Mouse (Mus musculus) monocyte, adult 5-6 weeks (primary cell): ENCODE results near the gene Dapl1. TPM values are rescaled to one million over a fixed set of nuclear protein-coding genes. Genes with fewer than 3 reads are reported as not detected.

ENCODE experiments used
- ATAC-seq: fragments of 153-309, 156-312 bp; replicated peaks from 2 replicates; pipeline ENCODE4 v1.8.0; 2017; ENCODE audit warnings: mild to moderate bottlenecking; ENCODE audit not compliant: low TSS enrichment, insufficient number of reproducible peaks, severe bottlenecking, poor library complexity, low FRiP score
- total RNA-seq: library from RNA; stranded (forward); fragments of 200-1000, 200-491, 200-594 nt; gene quantifications from 3 replicates; pipeline ENCODE4 v1.2.3, GENCODE M21; 2017

Dapl1 gene
- total RNA-seq = 1.6 TPM in 1 of 3 replicates, not detected in the others

DNA sequence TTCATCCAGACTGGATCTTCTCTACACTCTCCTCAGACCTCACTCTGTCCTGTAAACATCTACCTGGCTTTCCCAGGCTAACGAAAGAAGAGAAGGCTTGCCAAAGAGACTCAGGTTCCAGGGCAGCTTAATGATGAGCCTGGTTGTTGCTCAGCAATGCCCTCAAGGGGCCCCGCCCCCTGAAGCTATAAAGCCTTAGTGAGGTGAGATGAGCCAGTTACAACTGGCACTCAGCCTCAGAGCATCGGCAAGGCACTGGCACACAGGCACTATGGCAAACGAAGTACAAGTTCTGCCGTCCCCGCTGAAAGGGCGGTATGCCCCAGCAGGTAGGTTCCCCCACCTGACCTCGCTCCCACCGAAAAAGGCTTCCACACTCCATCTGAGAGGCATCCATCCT lies at the start of gene Dapl1:
Dapl1 (plus strand) TSS at position 216 of the 400 bp plus-strand sequence.
- no peak for ATAC-seq

DNA sequence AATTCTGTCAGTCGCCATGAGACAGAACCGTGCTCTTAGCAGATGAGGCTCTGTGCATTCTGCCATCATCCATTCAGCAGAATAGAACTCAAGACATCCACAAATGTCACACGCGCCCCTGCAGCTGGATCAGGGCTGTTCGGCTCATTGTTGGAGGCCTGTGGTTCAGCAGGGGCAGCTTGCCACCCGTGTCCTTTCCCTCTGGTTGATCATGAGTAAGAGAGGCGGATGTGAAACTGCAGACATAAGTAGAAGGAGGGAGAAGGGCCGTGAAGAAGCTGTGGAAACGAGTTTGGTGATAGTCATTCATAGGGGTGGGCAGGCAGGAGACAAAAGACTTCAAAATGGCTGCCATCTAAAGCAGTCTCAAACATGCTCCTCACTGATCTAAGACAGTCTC lies 49.6 kb upstream of the Dapl1 start:
- no peak for ATAC-seq

DNA sequence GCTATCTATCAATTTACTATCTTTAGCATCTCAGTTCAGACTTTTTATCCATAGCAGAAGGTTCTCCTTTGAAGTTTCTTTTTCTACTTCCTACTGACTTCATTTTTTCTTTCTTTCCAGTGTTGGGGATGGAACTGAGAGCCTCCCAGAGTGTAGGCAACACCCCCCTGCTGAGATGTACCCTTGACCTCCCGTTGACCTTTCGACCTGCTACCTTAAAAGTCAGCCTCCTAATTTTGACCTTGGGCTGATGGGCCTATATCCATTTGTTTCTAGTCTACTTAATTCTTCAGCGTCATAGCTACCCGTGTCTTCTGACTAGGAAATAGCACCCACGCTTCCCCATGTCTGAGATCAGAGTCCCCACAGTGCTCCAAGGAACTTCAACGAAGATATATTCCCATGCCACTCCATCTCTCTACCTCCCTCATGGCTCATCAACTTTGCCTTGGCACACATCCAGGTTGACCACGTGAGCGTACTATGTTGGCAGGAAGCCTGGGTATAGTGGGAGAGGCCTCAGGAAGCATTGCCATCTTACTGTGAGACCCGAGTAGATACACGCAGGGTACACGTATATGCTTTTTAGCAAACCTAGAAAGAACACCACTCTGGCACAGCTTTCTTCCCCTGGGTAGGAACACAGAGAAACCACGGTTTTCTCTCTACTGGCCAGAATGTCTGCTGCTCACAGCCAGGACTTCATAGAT lies 46.6 kb upstream of the Dapl1 start:
- ATAC-seq = no peak

DNA sequence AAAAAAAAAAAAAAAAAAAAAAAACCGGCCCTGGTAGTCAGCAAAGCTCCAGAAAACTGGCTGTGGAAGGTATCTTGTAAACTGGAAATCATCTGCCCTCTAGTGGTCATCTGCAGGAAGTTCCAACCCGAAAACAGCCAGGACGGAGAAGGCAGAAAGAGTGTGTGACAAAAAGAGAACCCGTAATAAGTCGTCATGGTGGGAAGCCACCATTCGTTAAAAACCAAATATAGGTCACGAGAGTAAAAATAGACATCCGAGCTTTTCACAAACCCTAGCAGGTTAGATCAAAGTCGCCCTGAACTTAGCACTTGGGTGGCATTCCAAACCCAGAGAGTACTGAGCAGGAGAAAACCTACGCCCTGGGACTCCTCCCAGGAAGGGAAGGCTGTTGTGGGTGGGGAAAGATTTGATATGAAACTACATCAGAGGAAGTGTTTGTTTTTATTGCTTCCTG lies 45.9 kb upstream of the Dapl1 start:
- ATAC-seq = peak; percentile 72

DNA sequence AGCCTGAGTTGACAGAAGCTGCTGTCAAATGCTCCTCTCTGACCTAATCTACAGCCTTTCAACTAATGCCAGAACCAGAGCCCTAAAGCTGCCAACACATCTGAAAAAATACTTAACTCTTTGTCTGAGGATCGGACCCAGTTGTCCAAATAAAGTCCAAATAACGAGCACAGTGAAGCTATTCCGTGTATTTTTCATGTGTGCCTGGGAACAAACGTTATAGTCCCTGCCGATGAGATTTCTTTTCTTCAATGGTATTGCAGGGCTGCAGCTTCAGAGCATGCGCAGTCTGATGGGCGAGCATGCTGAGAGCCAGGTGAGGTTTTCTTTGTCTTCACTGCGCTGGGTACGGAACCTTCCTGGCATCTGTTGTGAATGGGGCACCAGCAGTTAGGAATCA lies 44.6 kb upstream of the Dapl1 start:
- no peak for ATAC-seq

DNA sequence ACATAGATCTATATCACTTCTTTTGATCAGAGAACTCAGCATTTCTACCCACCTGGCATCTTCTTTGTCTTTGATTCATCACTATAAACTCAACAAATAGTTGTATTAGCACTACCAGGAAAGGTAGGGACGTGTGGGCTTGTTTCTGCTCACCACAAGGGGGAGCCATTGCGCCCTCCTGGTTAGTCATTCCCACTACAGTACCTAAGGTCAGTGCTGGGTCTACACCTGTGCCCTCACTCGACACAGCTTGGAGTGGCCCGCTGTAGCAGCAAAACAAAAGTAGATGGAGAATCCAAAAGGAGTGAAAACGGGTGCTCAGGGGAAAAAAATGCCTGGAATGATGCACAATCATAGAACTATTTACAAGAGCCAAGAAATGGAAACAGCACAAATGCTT lies 44.0 kb upstream of the Dapl1 start:
- ATAC-seq = 0 out of 2 replicates have a peak, but pooled peaks have one; percentile 34

DNA sequence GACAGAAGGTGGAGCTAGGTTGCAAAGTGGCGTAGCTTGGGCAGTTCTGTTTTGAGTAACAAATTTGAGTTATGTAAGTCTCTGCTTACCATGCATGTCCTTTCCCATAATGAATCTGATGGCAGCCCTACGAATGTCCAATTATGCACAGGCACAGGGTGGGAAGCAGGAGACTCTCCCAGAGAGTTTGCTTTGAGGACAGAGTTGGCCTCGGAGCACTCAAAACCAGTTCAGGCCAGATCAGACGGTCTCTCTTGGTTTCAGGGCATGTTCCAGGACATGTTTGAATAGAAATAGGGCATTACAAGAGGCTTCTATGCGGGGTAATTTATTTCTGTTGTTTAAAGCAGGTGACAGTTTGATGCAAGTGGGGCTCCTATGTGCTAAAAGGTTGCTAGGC lies 42.8 kb upstream of the Dapl1 start:
- ATAC-seq = no peak

DNA sequence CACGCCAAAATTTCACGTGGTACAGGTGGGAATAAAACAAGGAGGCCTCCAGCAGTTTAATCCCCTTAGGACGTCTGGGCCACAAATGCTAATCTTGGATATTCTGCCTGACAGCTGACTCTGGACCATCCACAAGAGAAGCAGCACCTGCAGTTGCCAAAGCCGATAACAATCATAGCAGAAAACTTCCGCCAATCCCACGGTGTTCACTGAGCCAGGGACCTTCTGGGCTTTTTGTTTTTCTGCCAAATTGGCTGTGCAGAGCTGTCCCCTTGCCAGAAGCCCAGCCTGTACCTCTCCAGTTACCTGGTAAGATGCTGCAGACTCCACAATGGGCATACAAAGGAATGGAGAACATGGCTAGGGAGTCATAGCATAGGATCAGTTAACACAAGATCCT lies 37.8 kb upstream of the Dapl1 start:
- ATAC-seq = no peak

DNA sequence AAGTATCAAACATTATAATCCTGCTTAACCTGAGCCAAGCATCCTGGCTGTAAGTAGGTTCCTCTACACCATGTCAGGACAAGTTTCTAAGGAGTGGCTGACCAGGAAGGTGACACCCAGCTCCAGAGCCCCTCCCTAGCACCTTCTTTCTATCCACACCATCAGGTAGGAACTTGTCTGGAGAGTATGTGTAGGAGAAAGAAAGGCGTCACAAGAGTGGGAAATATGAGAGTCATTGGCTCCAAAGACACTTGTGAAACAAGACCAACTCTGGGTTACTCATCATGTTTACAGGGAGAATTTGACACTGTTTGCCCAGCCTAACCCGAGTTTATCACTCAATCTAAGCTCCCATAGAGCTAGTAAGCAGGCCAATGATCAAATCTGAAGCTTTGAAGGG lies 36.7 kb upstream of the Dapl1 start:
- ATAC-seq = no peak

DNA sequence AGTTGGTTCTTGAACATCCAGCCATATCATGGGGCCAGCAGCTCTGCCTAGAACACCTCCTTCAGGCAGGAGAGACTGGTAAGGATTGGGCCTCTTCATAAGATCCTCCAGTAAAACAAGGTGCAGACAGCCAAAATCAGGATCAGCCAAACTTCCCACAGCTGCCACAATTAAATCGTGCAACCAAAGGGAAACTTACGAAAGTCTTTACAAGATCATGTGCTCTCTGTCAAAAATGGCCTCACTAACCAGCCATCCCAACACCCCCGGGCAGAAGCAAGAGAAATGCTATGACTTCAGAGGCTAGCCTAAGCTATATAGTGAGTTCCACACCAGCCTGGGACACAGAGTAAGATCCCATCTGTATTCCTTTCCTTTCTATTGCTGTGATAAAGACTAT lies 35.9 kb upstream of the Dapl1 start:
- ATAC-seq = no peak

DNA sequence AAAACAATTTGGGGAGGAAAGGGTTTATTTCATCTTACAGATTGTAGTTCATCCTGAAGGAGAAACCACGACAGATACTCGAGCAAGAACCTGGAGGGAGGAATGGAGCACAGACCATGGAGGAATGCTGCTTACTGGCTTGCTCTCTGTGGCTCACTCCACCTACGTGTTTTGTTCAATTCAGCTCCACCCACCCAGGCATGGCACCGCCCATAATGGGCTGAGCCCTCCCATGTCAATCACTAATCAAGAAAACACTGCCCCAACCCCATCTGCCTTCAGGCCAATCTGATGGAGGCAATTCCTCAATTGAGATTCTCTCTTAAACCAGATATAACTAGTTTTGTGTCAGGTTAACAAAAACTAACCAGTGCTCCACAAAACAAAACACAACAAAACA lies 35.5 kb upstream of the Dapl1 start:
- no peak for ATAC-seq

DNA sequence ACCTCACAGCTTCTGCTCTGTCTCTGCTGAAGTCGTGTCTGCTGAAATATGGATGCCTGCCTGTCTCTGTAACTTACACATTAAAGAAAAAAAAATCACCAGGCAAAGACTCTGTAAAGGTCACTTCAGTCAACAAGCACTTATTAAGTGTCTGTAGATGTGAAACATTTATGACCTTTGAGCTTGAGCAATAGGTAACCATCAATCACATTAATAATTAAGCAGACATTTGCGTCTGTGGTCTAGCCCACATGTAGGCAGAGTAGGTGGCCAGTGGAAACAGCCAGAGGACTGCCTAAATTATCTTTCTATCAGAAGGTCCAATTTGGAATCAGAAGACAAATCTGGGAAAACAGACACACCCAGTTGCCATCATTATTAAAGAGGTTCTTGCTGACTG lies 32.8 kb upstream of the Dapl1 start:
- no peak for ATAC-seq

DNA sequence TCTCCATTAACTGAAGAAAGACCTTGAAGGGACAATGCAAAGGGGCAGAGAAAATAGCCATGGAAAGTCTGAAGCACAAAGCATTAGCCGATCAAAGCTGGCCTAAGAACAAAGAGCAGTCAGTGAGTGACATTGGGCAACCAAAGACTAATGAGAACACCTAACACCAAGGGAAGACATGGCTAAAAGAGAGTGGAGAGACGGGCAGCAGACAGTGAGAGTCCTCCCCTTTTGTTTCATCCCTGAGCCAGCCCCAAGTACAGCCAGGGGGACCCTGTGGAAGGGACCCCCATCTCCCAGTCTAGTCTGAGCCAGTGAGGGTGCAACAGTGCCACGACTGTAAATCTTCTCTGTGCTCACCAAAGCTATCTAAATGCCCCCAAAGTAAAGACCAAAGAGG lies 32.4 kb upstream of the Dapl1 start:
- no peak for ATAC-seq

DNA sequence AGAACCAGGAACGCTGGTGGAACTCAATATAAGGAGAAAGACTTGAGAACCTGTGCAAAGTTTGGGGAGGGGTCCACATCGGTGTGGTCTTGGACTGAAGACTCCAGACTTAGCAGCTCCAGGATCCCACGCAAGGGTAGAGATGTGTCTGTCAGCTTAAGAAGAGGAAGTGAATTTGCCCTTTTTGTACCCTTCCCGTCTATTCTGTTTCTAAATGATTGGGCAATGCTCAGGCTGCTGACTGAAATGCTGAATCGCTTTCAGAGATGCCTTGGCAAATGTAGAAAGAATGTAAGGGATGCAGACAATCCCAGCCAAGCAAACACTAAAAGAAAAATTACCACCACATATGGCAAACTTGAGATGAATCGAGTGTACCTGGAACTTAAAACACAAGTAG lies 22.4 kb upstream of the Dapl1 start:
- ATAC-seq = peak; percentile 62

DNA sequence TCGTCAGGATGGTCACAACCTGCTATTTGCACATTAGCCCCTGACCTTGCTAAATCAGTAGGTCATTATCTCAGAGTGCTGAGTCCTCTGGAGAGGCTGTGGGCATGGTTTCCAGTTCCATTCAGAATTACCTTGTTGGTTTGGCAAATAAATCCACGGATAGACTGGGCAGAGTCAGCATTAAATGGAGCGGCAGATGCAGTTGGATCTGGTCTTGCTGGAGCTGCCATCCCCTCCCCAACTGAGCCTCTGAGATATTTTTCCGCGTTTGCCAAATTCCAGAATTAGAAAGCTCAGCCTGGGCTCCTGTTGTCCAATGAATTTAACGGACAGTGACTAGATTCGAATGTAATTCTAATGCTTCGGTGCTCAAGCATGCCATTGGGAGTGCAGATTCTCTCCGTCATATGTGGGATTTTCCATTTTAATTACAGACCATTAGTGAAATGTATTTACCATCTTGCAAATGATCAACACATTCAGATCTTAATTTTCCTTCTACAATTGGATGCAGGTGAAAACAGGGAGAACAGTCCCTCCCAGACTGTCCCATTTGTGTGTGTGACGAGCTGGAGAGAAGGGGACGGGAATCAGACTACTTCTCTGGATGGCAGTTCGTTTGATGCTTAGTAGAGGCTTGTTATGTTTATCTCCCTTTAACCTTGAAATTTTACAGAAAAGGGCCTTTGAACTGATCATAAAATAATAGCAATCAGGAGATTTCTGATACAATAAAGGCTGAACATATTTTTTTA lies 20.8 kb upstream of the Dapl1 start:
- ATAC-seq = no peak

DNA sequence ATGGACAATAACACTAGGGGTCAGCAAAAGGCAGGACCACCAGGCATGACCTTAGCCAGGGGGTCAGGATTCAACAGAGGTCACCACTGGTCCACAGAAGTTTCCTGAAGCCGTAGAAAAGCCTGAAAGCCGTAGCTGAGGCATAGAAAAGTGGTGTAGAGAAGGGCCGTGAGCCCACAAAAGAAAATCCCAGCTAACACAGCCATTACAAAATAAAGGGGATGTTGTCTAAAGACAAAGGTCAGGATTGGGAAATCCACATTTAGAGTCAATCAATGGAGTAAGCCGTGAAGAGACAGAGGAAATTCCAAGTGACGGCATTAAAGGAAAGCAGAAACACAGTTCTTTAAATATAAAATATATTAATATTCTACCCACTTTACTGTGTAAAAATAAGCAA lies 18.8 kb upstream of the Dapl1 start:
- ATAC-seq = no peak

DNA sequence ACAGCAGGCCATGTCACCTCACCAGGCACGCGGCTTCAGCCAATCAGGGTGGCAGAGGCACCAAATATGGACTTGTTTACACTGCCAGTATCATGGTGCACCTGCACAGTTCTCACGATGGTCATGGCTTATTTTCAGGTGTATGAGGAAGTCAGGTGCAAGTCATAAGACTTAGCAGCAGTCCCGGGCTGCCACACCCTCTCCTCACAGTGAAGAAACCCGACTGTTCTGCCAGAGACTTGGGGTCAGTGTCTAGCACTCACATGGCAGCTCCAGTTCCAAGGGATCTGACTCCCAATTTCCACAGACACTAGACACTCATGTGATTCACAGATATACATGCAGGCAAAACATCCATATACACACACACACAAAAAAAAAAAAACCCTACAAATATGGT lies 18.1 kb upstream of the Dapl1 start:
- ATAC-seq = no peak

DNA sequence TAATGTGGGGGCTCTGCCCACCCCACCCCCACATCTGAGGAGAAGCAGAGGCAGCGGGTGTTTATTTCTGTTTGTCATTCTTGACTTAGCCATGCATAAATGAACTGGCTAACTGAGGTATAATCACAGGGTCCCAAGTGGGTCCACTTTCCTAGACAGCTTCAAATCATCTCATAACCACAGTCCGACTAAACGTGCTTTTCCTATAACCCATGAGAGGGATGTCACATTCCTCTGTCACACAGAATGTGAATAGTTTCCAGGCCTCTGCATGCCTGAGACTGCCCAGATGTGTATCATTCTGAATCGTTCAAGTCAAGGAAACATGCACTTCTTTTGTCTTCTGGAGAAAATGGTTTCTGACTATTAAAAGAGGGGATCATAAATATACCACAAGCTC lies 17.4 kb upstream of the Dapl1 start:
- ATAC-seq = no peak

DNA sequence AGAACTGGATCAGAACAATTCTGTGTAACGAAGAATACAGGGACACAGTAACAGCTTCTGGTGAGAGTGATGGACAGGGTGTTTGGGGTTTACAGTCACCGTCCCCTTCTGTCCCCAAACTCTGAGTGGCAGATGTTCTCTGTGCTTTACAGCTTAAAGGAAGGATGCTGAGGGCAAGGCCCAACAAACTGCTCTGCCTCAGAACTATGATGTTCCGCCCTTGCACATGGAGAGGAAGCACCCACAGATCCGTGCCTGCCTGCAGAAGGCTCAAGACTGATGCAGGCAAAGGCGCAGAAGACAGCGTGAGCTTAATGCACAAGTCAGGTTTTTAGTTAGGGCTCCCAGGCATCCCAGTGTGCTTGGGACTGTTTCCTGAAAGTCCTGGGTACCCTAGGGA lies 16.5 kb upstream of the Dapl1 start:
- no peak; the same call in 1 of the 2 replicates for ATAC-seq

DNA sequence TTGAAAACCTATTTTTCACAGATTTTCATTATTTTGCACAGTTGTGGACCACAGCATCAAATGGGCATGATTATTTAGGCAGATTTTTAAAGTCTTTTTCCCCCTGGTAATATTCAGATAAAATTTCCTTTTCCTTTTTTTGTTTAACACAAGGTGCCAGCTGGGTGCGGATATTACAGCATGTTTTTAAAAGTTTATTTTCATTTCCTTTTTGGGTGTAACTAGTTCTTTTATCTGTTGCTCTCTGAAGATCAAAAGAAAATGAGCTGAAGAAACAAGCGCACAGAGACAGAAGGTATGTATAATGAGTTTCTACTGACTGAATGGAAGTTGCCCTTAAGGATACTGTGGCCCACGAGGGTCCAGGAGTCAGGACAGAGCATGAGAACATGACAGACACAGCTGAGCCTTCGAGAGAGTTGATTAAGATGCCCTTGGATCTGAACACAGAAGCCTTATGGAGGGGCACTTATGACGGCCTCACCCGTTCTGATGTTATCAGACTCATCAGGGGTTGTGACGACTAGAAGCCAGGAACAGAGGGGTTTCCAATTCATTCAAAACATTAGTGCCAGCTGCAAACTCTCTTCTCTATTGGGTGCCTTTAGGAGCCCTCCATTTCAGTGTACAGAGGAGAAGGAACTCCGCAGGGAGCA lies 14.7 kb upstream of the Dapl1 start:
- no peak for ATAC-seq
